Mouse (Mus musculus) brain, embryonic 18.5 days (tissue): ENCODE measurements at regions not wholly inside any gene's neighbourhood (a gene's known extent, or its start where the extent isn't known, plus 50 kb on each side); places are given as distances from the start of the nearest gene placed in this dataset.

Experiments
- DNase-seq: peaks from one replicate; pipeline ENCODE4 v3.0.0-alpha.2; 2012; ENCODE audit warnings: low read depth, low spot score

DNA sequence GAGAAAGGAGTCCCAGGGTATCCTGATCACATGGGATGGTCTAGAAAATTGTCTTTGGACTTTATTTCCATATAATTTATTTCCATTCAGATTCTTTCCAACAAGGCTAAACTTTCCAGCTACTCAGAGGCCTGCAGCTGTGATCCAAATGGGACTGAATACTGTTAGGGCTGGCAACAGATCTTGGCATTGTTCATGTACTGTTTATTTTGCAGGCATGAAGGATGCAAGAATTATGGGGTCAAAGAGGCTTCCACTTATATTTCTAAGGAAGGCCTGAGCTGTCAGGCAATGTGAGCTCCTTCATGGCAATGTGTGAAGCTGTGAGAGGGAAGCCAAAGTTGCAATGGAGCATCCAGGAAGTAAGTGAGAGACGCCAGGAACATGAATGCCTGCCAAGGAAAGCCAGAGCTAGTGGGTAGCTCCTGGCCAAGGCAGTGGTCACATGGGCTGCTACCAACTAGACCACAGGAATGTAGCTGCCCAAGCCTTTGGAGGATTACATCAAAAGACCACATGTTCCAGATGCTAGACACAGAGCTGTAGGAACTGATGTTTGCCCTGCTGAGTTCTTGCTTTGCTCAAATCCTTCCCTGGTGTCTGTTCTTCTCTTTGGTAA lies 261.8 kb upstream of the Sox11 start:
- no peak for DNase-seq

DNA sequence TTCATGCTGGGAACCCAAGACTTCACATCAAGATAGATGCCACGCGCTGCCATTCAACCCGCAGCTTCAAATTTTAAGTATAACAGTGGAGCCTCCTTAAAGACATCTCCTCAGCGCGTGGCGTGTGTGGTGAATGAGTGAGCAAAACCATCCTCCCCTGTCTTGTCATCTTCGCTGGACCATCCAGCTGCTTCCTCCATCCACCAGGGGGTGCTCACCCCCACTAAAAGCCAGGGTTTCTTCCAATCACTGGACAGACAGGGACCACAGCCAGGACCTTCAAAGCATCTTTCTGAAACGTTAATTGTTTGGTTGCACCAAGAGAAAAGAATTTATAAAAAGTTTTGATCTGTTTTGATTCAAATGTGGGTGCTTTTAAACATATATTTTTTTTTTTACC lies 256.8 kb upstream of the Sox11 start:
- DNase-seq = no peak

DNA sequence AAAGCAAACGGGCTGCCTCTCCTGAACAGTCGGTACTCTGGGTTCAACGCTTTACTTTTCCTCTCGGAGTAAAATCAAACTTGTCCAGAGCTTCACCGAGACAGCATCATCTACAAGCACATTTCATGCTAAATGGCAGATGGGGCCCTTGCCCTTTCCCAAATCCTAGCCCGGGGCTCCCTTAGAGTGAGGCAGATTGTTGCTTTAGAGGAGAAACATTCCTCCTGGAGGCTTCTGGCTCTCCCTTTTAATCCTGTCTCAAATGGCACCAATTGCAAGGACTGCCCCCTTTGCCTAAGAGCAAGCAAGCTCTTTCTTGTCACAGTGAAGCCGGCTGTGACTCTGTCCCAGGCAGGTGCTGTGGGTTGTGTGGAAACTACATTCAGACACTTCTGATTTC lies 255.5 kb upstream of the Sox11 start:
- no peak for DNase-seq

DNA sequence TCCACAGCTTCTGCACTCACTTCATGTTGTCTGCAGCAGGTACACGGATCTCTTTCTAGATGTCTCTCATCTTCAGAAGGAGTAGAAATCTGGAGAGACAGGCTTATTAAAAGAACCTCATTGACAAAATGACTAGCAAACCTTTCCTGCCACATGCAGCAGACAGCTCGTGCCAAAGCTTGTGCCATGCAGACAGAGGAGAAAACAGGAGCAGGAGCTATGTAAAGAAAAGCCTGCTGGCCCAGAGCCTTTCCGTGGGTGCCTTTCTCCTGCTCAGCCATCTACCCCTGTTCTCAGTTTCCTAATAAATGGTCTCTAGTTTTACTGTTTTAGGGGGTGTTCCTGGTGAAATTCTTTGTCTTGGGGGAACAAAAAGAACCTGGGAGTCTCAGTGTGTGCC lies 254.9 kb upstream of the Sox11 start:
- no peak for DNase-seq

DNA sequence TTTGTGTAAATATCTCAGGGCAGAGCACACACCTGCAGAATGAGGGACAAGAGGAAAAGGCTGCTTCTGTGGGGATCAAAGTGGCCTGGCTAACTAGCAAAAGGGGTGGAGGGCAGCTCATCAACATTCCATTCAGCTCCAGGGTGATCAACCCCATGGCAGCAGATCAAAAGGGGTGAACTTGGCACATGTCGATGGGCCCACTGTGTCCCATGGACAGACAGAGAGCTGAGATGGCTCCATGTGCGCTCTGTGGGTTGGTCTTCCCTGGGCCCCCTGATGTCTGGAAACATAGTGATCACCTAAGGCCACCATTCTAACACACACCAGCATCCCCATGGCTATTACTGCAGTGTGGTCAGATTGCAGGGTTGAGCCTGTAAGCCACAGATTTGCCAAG lies 253.2 kb upstream of the Sox11 start:
- DNase-seq = no peak

DNA sequence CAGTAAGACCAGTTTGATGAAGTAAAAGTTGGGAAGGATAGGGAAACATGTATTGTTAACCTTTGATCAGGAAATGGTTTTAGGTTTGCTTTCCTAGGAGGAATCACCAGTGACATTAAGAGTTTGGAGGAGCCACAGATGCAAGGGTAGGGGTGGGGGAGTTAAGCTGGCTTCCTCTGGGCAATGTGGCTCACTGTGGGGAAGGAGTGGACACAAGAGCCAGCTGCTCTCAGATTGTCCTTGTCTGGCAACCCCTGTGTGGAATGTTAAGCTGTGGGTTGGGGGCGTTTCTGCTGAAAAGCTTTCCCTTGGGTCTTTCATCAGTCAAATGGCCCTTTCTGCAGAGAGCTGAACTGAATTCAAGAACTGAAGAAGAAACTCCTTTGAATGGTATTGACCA lies 251.1 kb upstream of the Sox11 start:
- DNase-seq = no peak

DNA sequence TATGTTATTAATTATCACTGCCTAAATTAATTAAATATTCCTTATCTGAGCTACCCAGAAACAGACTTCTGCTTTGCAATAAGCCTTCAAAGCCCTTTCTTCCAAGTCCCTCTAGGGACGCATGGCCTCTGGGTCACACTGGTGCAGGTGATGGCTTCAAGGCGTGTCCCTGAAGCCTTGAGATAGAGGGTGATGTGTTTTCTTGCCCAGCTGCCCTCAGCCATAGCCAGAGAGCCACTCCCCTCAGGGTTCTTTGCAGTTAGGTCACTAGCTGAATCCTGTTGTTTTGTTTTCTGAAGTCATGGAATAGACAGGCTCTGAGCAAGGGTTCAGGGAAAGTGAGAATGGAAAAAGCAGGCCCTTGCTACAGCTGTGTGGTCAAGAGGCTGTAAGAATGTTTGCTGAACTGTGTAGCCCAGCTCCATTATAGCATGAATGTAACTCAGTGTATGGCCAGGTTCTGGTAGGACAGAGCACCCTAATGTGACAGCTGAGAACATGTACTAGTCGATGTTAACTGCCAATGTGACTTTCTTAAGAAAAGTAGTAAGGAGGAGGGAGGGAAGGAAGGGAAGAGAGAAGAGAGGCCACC lies 233.8 kb upstream of the Sox11 start:
- DNase-seq = no peak

DNA sequence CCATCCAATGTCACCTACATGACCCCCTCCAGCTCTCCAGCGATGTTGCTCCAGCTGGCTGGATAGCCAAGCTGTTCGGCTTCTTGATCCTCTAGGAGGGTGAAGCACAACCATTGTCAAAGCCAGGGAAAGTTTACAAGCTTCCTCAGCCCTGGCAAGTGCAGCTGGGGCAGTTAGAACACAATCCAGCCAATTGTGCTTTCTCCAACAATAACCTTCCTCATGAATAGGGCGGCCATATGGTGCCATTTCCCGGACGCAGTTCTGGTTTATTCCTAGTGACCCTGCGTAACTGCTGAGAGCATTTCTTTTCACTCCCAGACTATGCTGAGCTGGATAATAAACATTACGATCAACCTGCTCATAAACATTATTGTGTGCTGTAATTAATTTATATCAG lies 233.3 kb upstream of the Sox11 start:
- no peak for DNase-seq

DNA sequence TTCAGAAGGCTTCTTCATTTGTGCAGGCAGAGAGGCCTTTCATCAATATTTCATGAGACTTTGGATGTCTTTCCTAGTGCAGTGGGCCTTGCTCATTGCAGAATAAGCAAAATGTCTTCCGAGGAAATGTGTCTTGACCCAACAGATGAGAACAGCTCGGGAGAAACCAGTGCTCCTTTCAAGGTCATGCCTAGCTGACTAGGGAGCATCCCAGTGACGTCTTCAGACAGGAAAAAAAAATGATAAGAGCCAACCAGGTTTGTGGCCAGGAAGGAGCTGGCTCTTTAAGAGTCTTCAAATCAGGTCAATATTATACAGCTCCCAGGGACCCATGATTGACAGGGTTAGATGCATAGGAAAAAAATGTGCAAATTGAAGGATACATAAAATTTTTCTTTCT lies 224.9 kb upstream of the Sox11 start:
- DNase-seq = no peak

DNA sequence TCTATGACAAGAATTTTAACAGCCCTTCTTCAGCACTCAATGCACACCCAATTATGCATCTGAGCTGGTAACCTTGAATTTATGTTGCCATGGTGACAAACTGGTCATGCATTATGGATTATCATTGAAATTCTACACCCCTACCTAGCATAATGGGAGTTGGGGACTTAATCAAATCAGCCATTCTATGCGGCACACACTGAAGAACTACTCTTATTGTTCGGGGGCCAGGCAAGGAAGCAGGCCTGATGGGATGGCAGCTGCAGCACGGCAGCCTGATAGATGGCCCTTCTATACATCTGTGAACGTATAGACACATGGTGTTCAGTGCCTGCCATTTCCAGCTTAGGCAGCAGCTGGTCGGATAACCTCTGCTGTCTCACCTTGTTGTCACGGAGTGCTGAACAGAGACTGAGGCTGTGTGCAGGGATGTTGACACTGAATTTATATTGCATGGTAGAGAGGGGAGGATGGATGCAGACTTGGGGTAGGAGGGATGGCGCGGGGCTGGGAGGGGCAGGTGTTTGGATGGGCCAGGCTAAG lies 223.7 kb upstream of the Sox11 start:
- DNase-seq = peak; percentile 64

DNA sequence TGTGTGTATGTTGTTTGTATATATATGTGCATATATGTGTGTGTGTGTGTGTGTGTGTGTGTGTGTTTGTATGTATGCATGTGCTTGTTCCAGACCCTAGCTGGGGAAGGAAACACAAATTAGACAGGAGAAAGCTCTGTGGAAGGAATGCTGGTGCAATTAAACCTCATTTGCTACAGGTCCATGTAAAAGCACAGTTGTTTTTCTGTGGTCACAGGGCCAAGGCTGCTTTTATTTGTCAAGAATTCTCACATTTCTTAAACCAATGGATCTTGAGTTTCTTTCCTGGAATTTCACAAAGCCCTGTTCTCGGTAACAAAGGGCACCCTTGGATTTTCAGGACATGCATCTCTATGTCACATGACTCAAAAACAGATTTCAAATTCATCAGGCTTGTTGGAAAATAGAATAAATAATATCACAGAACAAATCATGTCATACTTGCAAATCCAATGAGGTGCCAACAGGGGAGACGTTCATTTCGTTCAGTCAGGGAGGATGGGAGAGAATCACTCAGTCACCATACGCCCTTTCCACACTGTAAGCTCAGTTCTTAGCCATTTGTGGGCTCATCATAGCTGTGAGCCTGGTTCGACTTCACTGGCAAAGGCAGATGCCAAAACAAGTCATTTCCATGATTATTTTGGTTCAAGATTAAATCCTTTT lies 222.4 kb upstream of the Sox11 start:
- DNase-seq = no peak

DNA sequence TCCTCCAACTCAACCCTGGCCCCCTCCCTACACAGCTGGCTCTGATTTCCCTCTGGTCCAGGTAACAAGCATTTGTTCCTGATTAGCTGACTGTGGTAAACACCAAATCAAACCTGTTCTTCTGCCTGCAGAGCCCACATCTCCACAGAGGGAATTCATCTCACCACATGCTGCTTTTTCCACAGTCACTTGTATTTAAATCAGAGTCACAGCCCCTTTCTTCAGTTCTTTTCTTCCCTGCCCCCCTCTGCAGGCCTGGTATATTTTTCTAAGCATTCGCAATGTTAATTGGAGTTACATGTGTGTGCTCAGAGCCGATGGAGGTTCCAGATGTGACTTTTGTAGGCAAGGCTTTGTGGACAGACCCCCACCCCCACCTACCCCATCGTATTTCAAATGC lies 221.5 kb upstream of the Sox11 start:
- DNase-seq = no peak

DNA sequence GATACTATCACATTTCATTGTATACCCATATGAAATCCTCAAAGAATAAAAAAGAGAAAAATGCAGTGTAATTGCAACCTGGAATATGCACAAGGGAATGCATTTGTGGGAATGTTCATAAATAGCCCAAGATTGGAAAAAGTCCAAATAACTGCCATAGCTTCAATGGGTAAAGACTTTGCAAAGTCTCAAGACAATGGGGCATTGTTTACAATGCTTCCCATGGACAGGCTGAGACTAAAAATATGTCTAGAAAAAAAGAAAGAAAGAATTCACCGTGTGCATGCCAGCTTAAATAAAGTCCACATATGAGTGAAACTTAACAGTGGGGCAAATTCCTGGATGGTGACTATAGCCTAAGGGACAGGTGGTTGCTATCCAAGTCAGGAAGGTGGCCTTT lies 210.4 kb upstream of the Sox11 start:
- no peak for DNase-seq

DNA sequence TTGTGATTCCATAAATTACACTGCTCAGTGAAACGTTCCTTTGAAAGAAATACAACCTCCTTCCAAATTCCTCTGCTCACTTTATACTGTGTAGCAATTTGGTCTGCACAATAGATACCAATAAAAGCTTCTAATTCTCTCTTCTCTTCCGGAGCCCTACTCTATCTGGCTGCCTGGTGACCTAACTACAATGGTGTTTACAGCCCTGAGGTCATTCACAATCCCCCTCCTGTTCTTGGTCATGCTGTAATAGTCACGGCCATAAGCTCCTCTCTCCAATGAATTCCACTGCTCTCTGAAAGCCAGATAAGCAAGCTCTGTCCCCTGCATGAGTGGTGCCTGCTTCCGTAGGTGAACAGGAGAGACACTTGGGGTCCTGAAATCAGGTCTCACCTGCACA lies 195.8 kb upstream of the Sox11 start:
- DNase-seq = no peak

DNA sequence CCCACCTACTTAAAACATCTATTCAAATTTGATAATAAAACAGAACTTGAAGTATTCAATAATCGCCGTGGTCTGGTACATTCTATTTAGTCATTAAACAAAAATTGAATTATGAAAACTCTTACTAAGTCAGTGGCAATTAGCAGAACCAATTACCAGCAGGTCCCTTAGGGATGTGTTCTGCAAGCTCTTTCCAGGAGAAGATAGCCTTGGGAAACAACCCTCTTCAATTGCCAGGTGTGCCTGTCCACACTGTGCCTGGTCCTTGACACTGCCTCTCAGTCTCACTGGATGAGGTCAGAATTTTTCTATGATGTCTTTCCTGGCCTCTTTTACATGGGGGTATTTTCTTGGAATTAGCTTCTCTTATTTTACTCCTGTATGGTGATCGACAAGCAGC lies 195.1 kb upstream of the Sox11 start:
- DNase-seq = no peak

DNA sequence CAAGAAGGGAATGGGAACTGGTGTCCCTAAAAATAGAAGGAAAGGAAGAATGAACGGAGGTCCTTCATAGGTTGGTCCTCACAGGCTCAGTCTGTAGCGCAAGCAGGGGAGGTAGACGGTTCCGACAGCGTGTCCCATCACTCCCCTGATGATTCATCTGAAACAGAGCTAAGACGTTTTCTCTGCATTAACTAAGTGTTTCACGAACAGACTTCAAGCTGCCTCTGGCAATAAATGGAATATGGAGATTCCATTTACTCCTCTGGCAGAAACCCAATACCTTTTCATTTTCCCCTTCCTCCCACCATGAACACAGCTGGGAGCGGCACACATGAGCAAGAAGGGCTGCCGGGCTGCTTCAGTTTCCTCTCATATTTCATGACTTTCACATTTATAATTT lies 194.6 kb upstream of the Sox11 start:
- no peak for DNase-seq

DNA sequence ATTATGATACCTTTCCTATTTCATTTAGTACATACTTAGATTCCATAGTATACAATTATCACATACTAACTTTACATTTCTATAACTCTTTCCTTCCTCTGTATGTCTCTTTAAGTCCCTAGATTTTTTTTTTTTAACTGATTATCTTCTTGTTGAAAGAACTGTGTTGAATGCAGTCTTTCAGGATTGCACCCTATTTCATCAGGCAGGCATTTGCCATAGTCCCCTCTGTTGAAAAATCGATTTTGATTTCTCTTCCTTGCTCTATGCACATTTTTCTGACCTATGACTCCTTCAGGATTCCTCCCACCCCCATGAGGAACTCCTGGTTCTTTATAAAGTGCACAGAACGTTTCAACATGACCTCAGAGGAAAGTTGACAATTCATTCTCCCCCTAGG lies 183.2 kb upstream of the Sox11 start:
- no peak for DNase-seq

DNA sequence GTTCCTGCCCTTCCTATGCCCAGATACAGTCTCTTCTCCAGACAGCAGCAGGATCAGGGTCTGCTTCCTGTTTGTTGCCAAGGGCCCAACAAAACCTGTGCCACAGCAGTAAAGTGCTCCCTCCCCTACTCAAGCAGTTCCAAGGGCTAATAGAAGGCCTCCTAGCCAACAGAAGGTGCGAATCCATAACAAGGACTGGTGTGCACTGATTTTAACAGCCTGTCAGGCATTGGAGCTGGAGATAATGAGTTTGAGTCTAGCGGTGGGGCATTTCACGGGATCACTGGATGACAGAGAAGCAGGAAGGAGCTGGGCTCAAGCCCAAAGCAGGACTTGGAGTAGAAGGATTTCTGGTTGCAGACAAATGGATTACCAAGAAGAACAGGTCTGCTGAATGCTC lies 170.9 kb upstream of the Sox11 start:
- DNase-seq = no peak

DNA sequence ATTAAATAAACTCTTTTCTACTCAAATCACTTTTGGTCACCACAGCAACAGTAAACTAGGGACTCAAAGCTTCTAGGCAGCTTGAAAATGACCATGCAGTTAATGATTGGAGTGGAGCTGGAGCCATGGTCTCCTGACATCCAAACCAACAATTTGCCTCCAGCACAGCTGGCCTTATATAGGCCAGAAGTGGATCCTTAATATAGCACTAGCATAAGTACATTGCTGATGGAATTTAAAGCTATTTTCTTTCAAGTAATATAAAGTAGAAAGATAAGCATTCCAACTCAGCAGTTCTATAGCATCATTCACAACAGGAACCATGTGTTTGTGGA lies 165.8 kb upstream of the Sox11 start:
- DNase-seq = no peak

DNA sequence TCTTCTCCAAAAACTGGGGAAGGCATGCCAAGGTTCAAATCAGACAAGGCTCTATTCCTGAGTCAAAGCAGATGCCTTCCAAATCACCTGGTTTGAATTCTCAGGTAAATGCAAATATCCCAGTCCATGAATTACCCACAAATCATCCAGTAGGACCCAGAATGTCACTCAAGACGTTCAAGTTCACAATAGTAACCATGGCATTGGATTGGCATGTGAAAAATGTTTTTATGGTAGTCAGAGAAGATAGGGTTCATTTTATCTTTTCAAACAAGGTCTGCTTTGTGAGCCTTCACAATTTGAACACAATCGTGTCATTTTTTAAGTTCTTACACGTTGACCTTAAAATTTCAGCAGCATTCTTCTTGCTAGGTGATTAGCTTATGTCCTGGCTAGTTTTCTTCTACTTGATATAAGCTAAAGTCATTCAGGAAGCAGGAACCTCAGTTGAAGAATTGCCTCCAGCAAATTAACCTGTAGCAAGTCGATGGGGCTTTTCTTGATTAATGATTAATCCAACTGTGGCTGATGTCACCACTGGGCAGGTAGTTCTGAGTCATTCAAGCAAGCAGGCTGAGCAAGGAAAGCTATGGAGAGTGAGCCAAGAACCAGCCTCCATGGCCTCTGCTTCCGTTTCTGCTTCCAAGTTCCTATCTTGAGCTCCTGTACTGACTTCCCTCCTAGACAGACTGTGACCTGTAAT lies 165.3 kb upstream of the Sox11 start:
- DNase-seq = no peak

DNA sequence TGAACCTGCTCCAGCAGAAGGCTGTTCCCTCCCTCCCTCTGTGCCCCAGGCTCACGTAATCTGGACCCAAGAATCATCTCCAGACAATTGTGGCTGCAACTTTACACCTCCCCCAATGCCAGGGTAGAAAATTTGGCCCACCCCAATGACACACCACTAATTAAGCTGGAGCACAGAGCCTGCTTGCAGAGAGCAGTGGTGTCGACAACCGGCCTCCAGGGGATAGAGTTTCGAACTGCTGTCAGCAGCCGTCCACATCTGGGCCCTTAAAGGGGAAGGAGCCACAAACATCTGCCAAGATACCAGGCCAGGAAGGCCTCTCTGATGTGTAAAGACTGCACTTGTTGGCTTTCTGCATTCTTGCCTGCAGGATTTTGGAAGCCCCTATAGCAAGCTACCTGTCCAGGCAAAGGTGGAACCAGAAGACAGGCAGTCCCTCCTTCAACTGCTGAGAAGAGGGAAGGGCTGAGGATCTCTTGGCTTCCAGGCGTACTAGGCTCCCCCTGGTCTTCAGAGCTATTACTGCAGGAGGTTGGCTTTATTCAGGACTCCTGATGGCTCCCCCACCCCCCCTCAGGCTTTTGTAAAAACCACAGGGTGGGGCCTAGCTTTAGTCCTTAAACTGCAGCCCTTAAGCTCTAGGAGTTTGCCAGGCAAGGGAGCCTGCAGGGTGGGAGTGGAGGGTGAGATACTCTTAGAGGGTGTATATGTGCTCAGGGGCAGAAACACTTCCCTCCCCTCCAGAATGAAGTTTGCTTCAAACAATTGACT lies 160.5 kb upstream of the Sox11 start:
- no peak for DNase-seq

DNA sequence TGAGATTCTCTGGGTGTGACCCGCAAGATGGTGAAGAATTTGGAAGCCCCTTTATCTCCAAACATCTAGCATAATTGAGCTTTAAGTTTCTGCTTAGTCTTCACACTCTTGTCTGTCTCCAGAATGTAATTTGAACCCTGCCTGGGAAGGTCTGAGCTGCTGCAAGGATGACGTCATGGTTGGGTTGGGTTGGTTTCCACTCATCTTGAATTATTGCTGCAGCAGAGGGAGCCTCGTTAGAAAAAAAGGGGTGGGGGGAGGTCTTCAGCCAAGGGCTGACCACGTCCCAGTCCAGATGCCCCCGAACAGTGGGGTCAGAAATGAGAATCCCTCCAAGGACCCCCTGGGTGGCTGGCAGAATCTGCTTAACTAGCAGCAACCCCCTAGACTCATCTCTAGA lies 158.1 kb upstream of the Sox11 start:
- DNase-seq = no peak
